Mouse (Mus musculus): Measurements from ENCODE around the gene Gm1604a. TPM values are rescaled to one million over a fixed set of nuclear protein-coding genes. Genes with fewer than 3 reads are reported as not detected.

The Gm1604a gene
- polyA plus RNA-seq (2012; rRNA removed) = not detected in 2 replicates

DNA sequence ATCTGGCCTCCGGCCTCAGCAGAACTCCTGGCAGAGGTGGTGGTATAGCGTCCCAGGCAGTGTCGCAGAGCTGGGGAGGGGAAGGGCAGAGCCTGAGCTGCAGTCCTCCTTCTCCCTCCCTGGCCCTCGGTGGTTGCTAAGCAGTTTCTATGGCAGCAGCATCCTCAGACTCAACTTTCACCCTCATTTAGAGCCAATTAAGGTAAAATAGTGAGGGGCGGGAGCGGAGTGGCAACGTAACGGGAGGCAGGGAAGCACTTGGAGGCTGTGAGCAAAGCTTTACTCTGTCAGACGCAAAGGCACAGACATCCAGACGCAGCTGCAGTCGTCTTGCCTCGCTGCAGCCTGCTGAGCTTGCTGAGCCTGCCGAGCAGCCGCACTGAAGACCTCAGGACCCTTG, at the start of gene Gm1604a:
Gm1604a (plus strand) TSS at position 312 of the 400 bp plus-strand sequence.

DNA sequence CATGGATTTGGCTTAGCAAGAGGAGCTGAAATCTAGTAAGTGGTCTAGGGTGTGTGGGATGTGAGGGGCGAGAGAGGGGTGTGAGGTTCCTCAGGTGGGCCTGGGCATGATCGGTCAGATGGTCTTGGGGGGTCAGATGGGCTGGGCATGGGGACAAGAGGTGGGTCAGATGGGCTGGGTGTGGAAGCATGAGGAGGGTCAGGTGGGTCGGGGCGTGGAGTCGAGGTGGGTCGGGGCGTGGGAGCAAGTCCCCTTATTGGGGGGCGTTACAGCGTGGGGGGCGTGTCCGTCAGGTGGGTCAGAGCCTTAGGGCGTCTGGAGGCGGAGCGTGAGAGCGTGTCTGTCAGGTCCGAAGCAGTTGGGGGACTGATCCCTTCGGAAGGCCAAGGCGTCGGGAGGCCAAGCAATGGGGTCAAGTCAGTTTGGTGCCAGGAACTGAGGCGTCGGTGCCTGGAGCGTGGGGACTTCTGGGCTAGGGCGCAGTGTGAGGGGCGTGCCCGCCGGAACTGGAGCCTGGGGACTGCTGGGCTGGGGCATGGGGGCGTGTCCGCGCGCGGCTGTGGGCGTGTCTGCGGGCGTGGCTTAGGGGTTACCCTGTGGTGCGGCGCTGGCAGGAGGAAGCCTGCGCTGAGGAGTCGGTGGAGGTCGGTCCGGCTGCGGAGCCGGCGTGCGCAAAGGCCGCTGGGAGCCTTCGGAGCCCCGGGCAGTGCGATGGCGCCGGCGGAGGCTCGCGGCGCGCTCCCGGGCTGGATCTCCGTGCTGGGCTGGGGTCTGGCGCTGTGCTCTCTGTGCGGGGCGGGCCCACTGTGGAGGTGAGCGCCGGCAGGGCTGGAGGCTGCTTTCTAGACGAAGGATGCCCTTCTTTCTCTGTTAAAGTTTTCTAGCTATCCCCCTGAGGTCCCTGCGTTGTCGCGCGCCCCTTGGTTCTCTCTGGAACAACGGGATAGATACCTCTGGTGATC, 46.8 kb upstream of the Gm1604a start, which contains the start of gene Gm49721:
Gm49721 (plus strand) TSS at position 618 of the 962 bp plus-strand sequence.

Other genes starting within 250 kb of the Gm1604a start
- 44.3 and 63.2 TPM in 2 replicates for gene Ezr, start 242.8 kb upstream of the Gm1604a start, polyA plus RNA-seq (2012; rRNA removed)
- gene Rsph3b, start 76.9 kb upstream of the Gm1604a start, polyA plus RNA-seq (2012; rRNA removed) = 27.0 and 27.9 TPM in 2 replicates
- 46.1 and 47.7 TPM in 2 replicates for gene Tagap1, start 64.4 kb upstream of the Gm1604a start, polyA plus RNA-seq (2012; rRNA removed)
- 86.5 and 102 TPM in 2 replicates for gene Rnaset2b, start 54.9 kb upstream of the Gm1604a start, polyA plus RNA-seq (2012; rRNA removed)
- gene Gm49721, start 46.7 kb upstream of the Gm1604a start, polyA plus RNA-seq (2012; rRNA removed) = 0.66 and 0.79 TPM in 2 replicates
- 24.9 and 27.7 TPM in 2 replicates for gene Rps6ka2, start 144.5 kb downstream of the Gm1604a start, polyA plus RNA-seq (2012; rRNA removed)

All from central nervous system, embryonic 14 days (tissue).